Mouse (Mus musculus) small intestine, adult 2 months (tissue): ENCODE data around the gene Ogg1. TPM values are rescaled to one million over a fixed set of nuclear protein-coding genes. Genes with fewer than 3 reads are reported as not detected.
A peak's percentile ranks its signal among the peaks of the same experiment; 100 is the strongest.

Source experiments
- H3K27ac ChIP-seq: fragments of 200-500 bp; 2 replicates; pipeline ENCODE4 v1.5.1; 2012; ENCODE audit warnings: low read depth, low read length, control low read depth, inconsistent platforms; ENCODE audit not compliant: insufficient read depth
- H3K27me3 ChIP-seq: fragments of 200-500 bp; 2 replicates; pipeline ENCODE4 v1.6.1; 2012; ENCODE audit warnings: mild to moderate bottlenecking, moderate library complexity, low read length, inconsistent platforms; ENCODE audit not compliant: control insufficient read depth, insufficient read depth
- H3K36me3 ChIP-seq: fragments of 200-500 bp; 2 replicates; pipeline ENCODE4 v1.6.1; 2012; ENCODE audit warnings: mild to moderate bottlenecking, low read length, control low read depth, inconsistent platforms; ENCODE audit not compliant: control insufficient read depth, insufficient read depth
- H3K4me1 ChIP-seq: fragments of 200-500 bp; 2 replicates; pipeline ENCODE4 v1.6.1; 2012; ENCODE audit warnings: low read length, inconsistent platforms, mixed read lengths; ENCODE audit not compliant: control insufficient read depth, insufficient read depth, insufficient read length
- H3K4me3 ChIP-seq: fragments of 200-500 bp; 2 replicates; pipeline ENCODE4 v1.5.1; 2012; ENCODE audit warnings: low read depth, mild to moderate bottlenecking, control low read depth, inconsistent platforms, low read length, moderate library complexity
- CTCF ChIP-seq: fragments of 200-500 bp; IDR thresholded peaks from 2 replicates; pipeline ENCODE4 v1.5.1; 2012; ENCODE audit warnings: low read depth, mild to moderate bottlenecking, control low read depth, inconsistent platforms, low read length, moderate library complexity, mixed read lengths; ENCODE audit not compliant: insufficient replicate concordance, insufficient read length; ENCODE audit errors: extremely low read depth
- POLR2A ChIP-seq: fragments of 200-500 bp; IDR thresholded peaks from 2 replicates; pipeline ENCODE4 v1.6.1; 2012; ENCODE audit warnings: low read depth, mild to moderate bottlenecking, control low read depth, inconsistent platforms, low read length, moderate library complexity
- WGBS: fragments of 180-500 bp; shearing (Covaris S2); methylation state at CpG from one replicate; pipeline ENCODE4 v1.1.7; 2018; 5-methylcytosine and 5-hydroxymethylcytosine counted together
- polyA plus RNA-seq: library from polyadenylated mRNA; depleted of rRNA; stranded (reverse); fragments of >200 nt; gene quantifications from 2 replicates; pipeline ENCODE4 v1.2.3, GENCODE M21; 2012

Gene Ogg1
- polyA plus RNA-seq, 1 experiment = 10.9 TPM

- H3K27ac ChIP-seq = peak within 1 kb of the TSS; percentile 64
These were observed 16.7 kb downstream of the Ogg1 start, which contains the start of gene Camk1 for GRCm38 (mm10) chr6:113343177-113344092. Gene Camk1 (minus strand): TSS chr6:113343984.

GRCm38 (mm10) chr6:113344321-113344720, 17.5 kb downstream of the Ogg1 start:
- Histone ChIP-seq H3K27ac (peak overlapping the region; percentile 64), H3K4me3 (no peak overlapping the region), H3K27me3 (no peaks in the 10 kb centered on the region), H3K4me1 (peaks cover 5% of the 10 kb centered on the region), H3K36me3 (no peaks in the 10 kb centered on the region)
- WGBS = 4% methylated on average over 2 of the region's 2 CpGs
- TF ChIP-seq POLR2A (no peak), CTCF (no peak)

More at GRCm38 (mm10) chr6:113343177-113344092, 16.7 kb downstream of the Ogg1 start, which contains the start of gene Camk1:
- TF ChIP-seq POLR2A (peak; percentile 80), CTCF (no peak)
- H3K4me1 ChIP-seq = peaks cover 5% of the 10 kb centered on the region
- H3K27me3 ChIP-seq = no peaks in the 10 kb centered on the region
- 12% methylated on average over 32 of the region's 32 CpGs for WGBS
- peak within 1 kb of the TSS; percentile 63 for H3K4me3 ChIP-seq
- no peaks in the 10 kb centered on the region for H3K36me3 ChIP-seq

- TF ChIP-seq CTCF (no peak), POLR2A (no peak)
- no peak overlapping the region for H3K4me3 ChIP-seq
- no peaks in the 10 kb centered on the region for H3K27me3 ChIP-seq
- no peaks in the 10 kb centered on the region for H3K36me3 ChIP-seq
- H3K4me1 ChIP-seq = peaks cover 5% of the 10 kb centered on the region
- WGBS = 78% methylated on average over 4 of the region's 4 CpGs
- no peak overlapping the region for H3K27ac ChIP-seq
These were observed 20.1 kb downstream of the Ogg1 start for GRCm38 (mm10) chr6:113346897-113347296.

- H3K27me3 ChIP-seq = no peaks in the 10 kb centered on the region
- H3K27ac ChIP-seq = no peak overlapping the region
- no peak overlapping the region for H3K4me3 ChIP-seq
- TF ChIP-seq CTCF = no peak
- no peak for TF ChIP-seq POLR2A
- H3K36me3 ChIP-seq = no peaks in the 10 kb centered on the region
- no peaks in the 10 kb centered on the region for H3K4me1 ChIP-seq
These were observed 23.8 kb downstream of the Ogg1 start for GRCm38 (mm10) chr6:113350538-113350937.

DNA sequence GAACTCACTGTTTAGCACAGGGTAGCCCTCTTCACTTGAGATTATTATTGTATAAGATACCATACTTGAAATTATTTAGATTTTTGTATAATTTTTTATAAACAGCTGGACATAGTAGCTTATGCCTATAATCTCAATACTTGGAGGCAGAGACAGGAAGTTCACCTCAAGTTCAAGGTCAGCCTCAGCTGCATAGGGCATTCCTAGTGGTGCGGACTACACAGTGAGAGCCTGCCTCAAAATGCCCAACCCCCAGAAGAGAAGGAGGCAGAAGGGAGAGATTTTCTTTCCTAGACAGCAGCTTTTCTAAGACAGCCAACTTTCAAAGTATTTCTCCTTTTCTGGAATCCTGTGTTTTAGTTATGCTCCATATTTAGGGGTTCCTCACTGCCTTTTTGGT, 24.4 kb downstream of the Ogg1 start:
- Histone ChIP-seq H3K27ac (peak overlapping the region; percentile 2; the same call in 1 of the 2 replicates), H3K27me3 (no peaks in the 10 kb centered on the region), H3K36me3 (no peaks in the 10 kb centered on the region), H3K4me1 (no peaks in the 10 kb centered on the region), H3K4me3 (no peak overlapping the region)
- WGBS = 82% methylated on average over 1 of the region's 1 CpGs
- TF ChIP-seq POLR2A (no peak), CTCF (no peak)

- Histone ChIP-seq H3K27ac (peak overlapping the region; percentile 2; the same call in 1 of the 2 replicates), H3K27me3 (no peaks in the 10 kb centered on the region), H3K36me3 (no peaks in the 10 kb centered on the region), H3K4me3 (no peak overlapping the region), H3K4me1 (no peaks in the 10 kb centered on the region)
- TF ChIP-seq CTCF = no peak
- no peak for TF ChIP-seq POLR2A
- 23% methylated on average over 10 of the region's 10 CpGs for WGBS
These were observed 24.9 kb downstream of the Ogg1 start for GRCm38 (mm10) chr6:113351653-113352052.

- WGBS = 80% methylated on average over 3 of the region's 3 CpGs
- H3K4me1 ChIP-seq = no peaks in the 10 kb centered on the region
- no peaks in the 10 kb centered on the region for H3K36me3 ChIP-seq
- H3K4me3 ChIP-seq = no peak overlapping the region
- no peak overlapping the region for H3K27ac ChIP-seq
- no peaks in the 10 kb centered on the region for H3K27me3 ChIP-seq
- no peak for TF ChIP-seq CTCF
- TF ChIP-seq POLR2A = no peak
These were observed 26.0 kb downstream of the Ogg1 start for GRCm38 (mm10) chr6:113352820-113353219.
